Mouse (Mus musculus) embryonic facial prominence, embryonic 13.5 days (tissue): ENCODE measurements around the gene Spop. TPM values are rescaled to one million over a fixed set of nuclear protein-coding genes. Genes with fewer than 3 reads are reported as not detected.
"Not testable (repeated sequence)": the region's sequence is repeated elsewhere in the genome, so short reads cannot be mapped to it uniquely, and the experiment has no call there.

Experiments used
- ATAC-seq: fragments of 200-750 bp; cut with Nextera tagmentation; 2 replicates; pipeline ENCODE4 v1.8.0; 2017; ENCODE audit warnings: low read depth; ENCODE audit not compliant: insufficient number of reproducible peaks, insufficient read depth, low FRiP score, low TSS enrichment
- H3K27ac ChIP-seq: fragments of 300-500 bp; sonication (generic); 2 replicates; pipeline ENCODE4 v1.5.1; 2015; ENCODE audit warnings: moderate library complexity, mild to moderate bottlenecking, inconsistent platforms
- H3K27me3 ChIP-seq: fragments of 300-500 bp; sonication (generic); 2 replicates; pipeline ENCODE4 v1.6.1; 2015; ENCODE audit warnings: mild to moderate bottlenecking, inconsistent platforms
- H3K36me3 ChIP-seq: fragments of 300-500 bp; sonication (generic); 2 replicates; pipeline ENCODE4 v1.6.1; 2015; ENCODE audit warnings: mild to moderate bottlenecking, inconsistent platforms
- H3K4me1 ChIP-seq: fragments of 300-500 bp; sonication (generic); 2 replicates; pipeline ENCODE4 v1.6.1; 2015; ENCODE audit warnings: inconsistent platforms
- H3K4me2 ChIP-seq: fragments of 300-500 bp; sonication (generic); 2 replicates; pipeline ENCODE4 v1.6.1; 2015; ENCODE audit warnings: moderate library complexity, mild to moderate bottlenecking, inconsistent platforms
- H3K4me3 ChIP-seq: fragments of 300-500 bp; sonication (generic); 2 replicates; pipeline ENCODE4 v1.5.1; 2015; ENCODE audit warnings: mild to moderate bottlenecking, inconsistent platforms
- H3K9ac ChIP-seq: fragments of 300-500 bp; sonication (generic); 2 replicates; pipeline ENCODE4 v1.6.1; 2015; ENCODE audit warnings: mild to moderate bottlenecking, inconsistent platforms
- H3K9me3 ChIP-seq: fragments of 300-500 bp; sonication (generic); 2 replicates; pipeline ENCODE4 v1.6.1; 2016; ENCODE audit warnings: inconsistent platforms
- WGBS: fragments of 180-500 bp; shearing (Covaris S2); methylation state at CpG from one replicate; pipeline ENCODE4 v1.1.7; 2015; ENCODE audit warnings: mixed read lengths; 5-methylcytosine and 5-hydroxymethylcytosine counted together
- polyA plus RNA-seq: library from polyadenylated mRNA; unstranded; fragments of >200 nt; fragmentation: Nextera tagmentation; extraction: Ambion mirVana; gene quantifications from 2 replicates; pipeline ENCODE4 v1.2.1, GENCODE M21; 2015

Spop gene
- polyA plus RNA-seq, 1 experiment from 2014 or later = 147 TPM

- 39% methylated on average over 3 of the region's 3 CpGs for WGBS
- Histone ChIP-seq H3K36me3 (peaks cover 10% of the 10 kb centered on the region), H3K9me3 (no peaks in the 10 kb centered on the region), H3K27me3 (no peaks in the 10 kb centered on the region), H3K4me2 (no peak overlapping the region), H3K27ac (no peak overlapping the region), H3K9ac (no peak overlapping the region), H3K4me3 (no peak overlapping the region), H3K4me1 (peaks cover 9% of the 10 kb centered on the region)
- no peak for ATAC-seq
Observed at GRCm38 (mm10) chr11:95500836-95501235, 87.0 kb downstream of the Spop start.

- 82% methylated on average over 8 of the region's 8 CpGs for WGBS
- H3K4me3 ChIP-seq, H3K27me3 ChIP-seq, H3K9ac ChIP-seq, ATAC-seq, H3K9me3 ChIP-seq, H3K4me1 ChIP-seq, H3K27ac ChIP-seq, H3K4me2 ChIP-seq: not testable (repeated sequence)
- peaks cover 10% of the 10 kb centered on the region for H3K36me3 ChIP-seq
Observed at GRCm38 (mm10) chr11:95501826-95502225, 87.9 kb downstream of the Spop start.

- peaks cover 18% of the 10 kb centered on the region for H3K4me1 ChIP-seq
- H3K36me3 ChIP-seq = no peaks in the 10 kb centered on the region
- no peak overlapping the region for H3K4me3 ChIP-seq
- 64% methylated on average over 10 of the region's 10 CpGs for WGBS
- H3K9ac ChIP-seq = no peak overlapping the region
- no peak overlapping the region for H3K27ac ChIP-seq
- no peaks in the 10 kb centered on the region for H3K9me3 ChIP-seq
- no peak for ATAC-seq
- H3K27me3 ChIP-seq = no peaks in the 10 kb centered on the region
- H3K4me2 ChIP-seq = no peak overlapping the region
Observed at GRCm38 (mm10) chr11:95503581-95504180, 89.8 kb downstream of the Spop start.

GRCm38 (mm10) chr11:95504271-95504731 is 90.4 kb downstream of the Spop start:
- H3K4me1 ChIP-seq = peaks cover 20% of the 10 kb centered on the region
- H3K36me3 ChIP-seq = no peaks in the 10 kb centered on the region
- H3K4me2 ChIP-seq = no peak overlapping the region
- no peaks in the 10 kb centered on the region for H3K9me3 ChIP-seq
- no peaks in the 10 kb centered on the region for H3K27me3 ChIP-seq
- WGBS = 36% methylated on average over 6 of the region's 6 CpGs
- no peak for ATAC-seq
- H3K4me3 ChIP-seq = no peak overlapping the region
- H3K9ac ChIP-seq = no peak overlapping the region
- no peak overlapping the region for H3K27ac ChIP-seq

GRCm38 (mm10) chr11:95507041-95507716 is 93.3 kb downstream of the Spop start:
- peaks cover 11% of the 10 kb centered on the region for H3K27me3 ChIP-seq
- H3K4me2 ChIP-seq = no peak overlapping the region
- H3K36me3 ChIP-seq = no peaks in the 10 kb centered on the region
- H3K4me3 ChIP-seq = no peak overlapping the region
- ATAC-seq = no peak
- H3K9me3 ChIP-seq = no peaks in the 10 kb centered on the region
- no peak overlapping the region for H3K9ac ChIP-seq
- 48% methylated on average over 12 of the region's 12 CpGs for WGBS
- no peak overlapping the region for H3K27ac ChIP-seq
- H3K4me1 ChIP-seq = peaks cover 20% of the 10 kb centered on the region

GRCm38 (mm10) chr11:95507785-95508184 is 93.9 kb downstream of the Spop start:
- no peaks in the 10 kb centered on the region for H3K36me3 ChIP-seq
- 71% methylated on average over 5 of the region's 5 CpGs for WGBS
- no peak overlapping the region for H3K4me3 ChIP-seq
- H3K9ac ChIP-seq = no peak overlapping the region
- peaks cover 23% of the 10 kb centered on the region for H3K4me1 ChIP-seq
- H3K27ac ChIP-seq = no peak overlapping the region
- no peak overlapping the region for H3K4me2 ChIP-seq
- ATAC-seq = no peak
- H3K9me3 ChIP-seq = no peaks in the 10 kb centered on the region
- peaks cover 17% of the 10 kb centered on the region for H3K27me3 ChIP-seq

- Histone ChIP-seq H3K36me3 (no peaks in the 10 kb centered on the region), H3K4me1 (peaks cover 27% of the 10 kb centered on the region), H3K27ac (no peak overlapping the region), H3K9ac (no peak overlapping the region), H3K27me3 (peaks cover 23% of the 10 kb centered on the region), H3K4me2 (peak overlapping the region; percentile 24; the same call in 1 of the 2 replicates), H3K9me3 (no peaks in the 10 kb centered on the region), H3K4me3 (no peak overlapping the region)
- ATAC-seq = no peak
- WGBS = 42% methylated on average over 13 of the region's 13 CpGs
Observed at GRCm38 (mm10) chr11:95508211-95508926, 94.5 kb downstream of the Spop start.

- Histone ChIP-seq H3K27ac (no peak overlapping the region), H3K4me3 (no peak overlapping the region), H3K27me3 (peaks cover 32% of the 10 kb centered on the region), H3K4me2 (no peak overlapping the region), H3K9ac (no peak overlapping the region), H3K9me3 (no peaks in the 10 kb centered on the region), H3K4me1 (peaks cover 29% of the 10 kb centered on the region), H3K36me3 (no peaks in the 10 kb centered on the region)
- ATAC-seq = no peak
- 69% methylated on average over 6 of the region's 6 CpGs for WGBS
Observed at GRCm38 (mm10) chr11:95509126-95509717, 95.3 kb downstream of the Spop start.

- Histone ChIP-seq H3K4me2 (no peak overlapping the region), H3K27ac (no peak overlapping the region), H3K4me3 (no peak overlapping the region), H3K36me3 (no peaks in the 10 kb centered on the region), H3K9ac (no peak overlapping the region), H3K27me3 (peaks cover 46% of the 10 kb centered on the region), H3K9me3 (no peaks in the 10 kb centered on the region), H3K4me1 (peaks cover 35% of the 10 kb centered on the region)
- ATAC-seq = no peak
- WGBS = 91% methylated on average over 12 of the region's 12 CpGs
Observed at GRCm38 (mm10) chr11:95510631-95511030, 96.8 kb downstream of the Spop start.

GRCm38 (mm10) chr11:95511919-95512318 is 98.0 kb downstream of the Spop start:
- ATAC-seq = no peak
- 91% methylated on average over 1 of the region's 1 CpGs for WGBS
- H3K9ac ChIP-seq = no peak overlapping the region
- H3K27ac ChIP-seq = no peak overlapping the region
- H3K9me3 ChIP-seq = no peaks in the 10 kb centered on the region
- H3K4me1 ChIP-seq = peaks cover 47% of the 10 kb centered on the region
- H3K4me2 ChIP-seq = no peak overlapping the region
- H3K36me3 ChIP-seq = no peaks in the 10 kb centered on the region
- H3K27me3 ChIP-seq = peaks cover 51% of the 10 kb centered on the region
- H3K4me3 ChIP-seq = no peak overlapping the region

- WGBS = 71% methylated on average over 6 of the region's 6 CpGs
- Histone ChIP-seq H3K36me3 (no peaks in the 10 kb centered on the region), H3K27ac (no peak overlapping the region), H3K4me1 (peaks cover 52% of the 10 kb centered on the region), H3K4me3 (no peak overlapping the region), H3K4me2 (no peak overlapping the region), H3K27me3 (peaks cover 51% of the 10 kb centered on the region), H3K9me3 (no peaks in the 10 kb centered on the region), H3K9ac (no peak overlapping the region)
- ATAC-seq = no peak
Observed at GRCm38 (mm10) chr11:95512383-95512782, 98.5 kb downstream of the Spop start.
